Mouse (Mus musculus) liver, embryonic 13.5 days (tissue): ENCODE data around the gene 4933428G20Rik. TPM values are rescaled to one million over a fixed set of nuclear protein-coding genes. Genes with fewer than 3 reads are reported as not detected.

Source experiments
- polyA plus RNA-seq: library from polyadenylated mRNA; unstranded; fragments of >200 nt; fragmentation: Nextera tagmentation; extraction: Ambion mirVana; gene quantifications from 2 replicates; pipeline ENCODE4 v1.2.1, GENCODE M21; 2015

Gene 4933428G20Rik
- polyA plus RNA-seq, 1 experiment from 2014 or later, result 0.81 TPM

Other genes starting within 250 kb of the 4933428G20Rik start
- gene Npepps, start 219.7 kb downstream of the 4933428G20Rik start, polyA plus RNA-seq, result 19.1 and 22.0 TPM in 2 replicates
- 33.4 and 39.8 TPM in 2 replicates for gene Mrpl45, start 184.6 kb downstream of the 4933428G20Rik start, polyA plus RNA-seq
- 0.01 TPM in 1 of 2 replicates, not detected in the other for gene Gpr179, start 148.3 kb downstream of the 4933428G20Rik start, polyA plus RNA-seq
- 1.0 and 1.1 TPM in 2 replicates for gene Socs7, start 137.8 kb downstream of the 4933428G20Rik start, polyA plus RNA-seq
- gene Arhgap23, start 84.8 kb downstream of the 4933428G20Rik start, polyA plus RNA-seq, result 6.2 and 6.8 TPM in 2 replicates
- 0.01 TPM in 1 of 2 replicates, not detected in the other for gene Srcin1, start 75.8 kb upstream of the 4933428G20Rik start, polyA plus RNA-seq
- gene Epop, start 129.4 kb upstream of the 4933428G20Rik start, polyA plus RNA-seq, result 0.65 and 0.69 TPM in 2 replicates
- gene Mllt6, start 163.1 kb upstream of the 4933428G20Rik start, polyA plus RNA-seq, result 0.17 and 0.23 TPM in 2 replicates
- gene Cisd3, start 185.5 kb upstream of the 4933428G20Rik start, polyA plus RNA-seq, result 11.7 and 13.3 TPM in 2 replicates
- 2.3 and 3.6 TPM in 2 replicates for gene Pcgf2, start 200.2 kb upstream of the 4933428G20Rik start, polyA plus RNA-seq
- 335 and 374 TPM in 2 replicates for gene Psmb3, start 203.1 kb upstream of the 4933428G20Rik start, polyA plus RNA-seq
- gene Pip4k2b, start 244.4 kb upstream of the 4933428G20Rik start, polyA plus RNA-seq, result 0.88 TPM in 2 replicates